Mouse (Mus musculus): Measurements from ENCODE around the gene B4galt3.
A peak's percentile ranks its signal among the peaks of the same experiment; 100 is the strongest.
"Not testable (repeated sequence)": the region's sequence is repeated elsewhere in the genome, so short reads cannot be mapped to it uniquely, and the experiment has no call there.

B4galt3 gene

GRCm38 (mm10) chr1:171240911-171241310 is 29.2 kb upstream of the B4galt3 start:
- DNase-seq (ENCODE audit: low read depth, low spot score), result no peak

- DNase-seq (ENCODE audit: low read depth, low spot score), result not testable (repeated sequence)
Measured at GRCm38 (mm10) chr1:171241952-171242351, 28.2 kb upstream of the B4galt3 start.

- no peak for DNase-seq (ENCODE audit: low read depth, low spot score)
Measured at GRCm38 (mm10) chr1:171245353-171245752, 24.8 kb upstream of the B4galt3 start.

- peak; percentile 98 for DNase-seq (ENCODE audit: low read depth, low spot score)
Measured at GRCm38 (mm10) chr1:171246709-171247452, 23.2 kb upstream of the B4galt3 start.

- DNase-seq (ENCODE audit: low read depth, low spot score), result no peak
Measured at GRCm38 (mm10) chr1:171247453-171247841, 22.7 kb upstream of the B4galt3 start.

GRCm38 (mm10) chr1:171247916-171248315 is 22.2 kb upstream of the B4galt3 start:
- DNase-seq (ENCODE audit: low read depth, low spot score), result no peak

- DNase-seq (ENCODE audit: low read depth, low spot score), result no peak
Measured at GRCm38 (mm10) chr1:171248386-171249226, 21.5 kb upstream of the B4galt3 start.

- no peak for DNase-seq (ENCODE audit: low read depth, low spot score)
Measured at GRCm38 (mm10) chr1:171249913-171250600, 20.1 kb upstream of the B4galt3 start, which contains the start of gene Adamts4. TSS of gene Adamts4 (plus strand) at chr1:171250421.

GRCm38 (mm10) chr1:171250680-171251593 is 19.2 kb upstream of the B4galt3 start, which contains the start of gene Ndufs2:
TSS of gene Ndufs2 (minus strand) at chr1:171251388.
- no peak for DNase-seq (ENCODE audit: low read depth, low spot score)

GRCm38 (mm10) chr1:171251594-171252324 is 18.4 kb upstream of the B4galt3 start:
- peak; percentile 46 for DNase-seq (ENCODE audit: low read depth, low spot score)

GRCm38 (mm10) chr1:171252415-171252814 is 17.7 kb upstream of the B4galt3 start:
- no peak for DNase-seq (ENCODE audit: low read depth, low spot score)

- no peak for DNase-seq (ENCODE audit: low read depth, low spot score)
Measured at GRCm38 (mm10) chr1:171256095-171256818, 13.9 kb upstream of the B4galt3 start.

GRCm38 (mm10) chr1:171256937-171257548 is 13.1 kb upstream of the B4galt3 start:
- DNase-seq (ENCODE audit: low read depth, low spot score), result peak; percentile 87

GRCm38 (mm10) chr1:171257781-171258180 is 12.3 kb upstream of the B4galt3 start:
- DNase-seq (ENCODE audit: low read depth, low spot score), result no peak

GRCm38 (mm10) chr1:171258921-171259320 is 11.2 kb upstream of the B4galt3 start:
- no peak for DNase-seq (ENCODE audit: low read depth, low spot score)

GRCm38 (mm10) chr1:171260316-171260715 is 9.8 kb upstream of the B4galt3 start:
- no peak for DNase-seq (ENCODE audit: low read depth, low spot score)

GRCm38 (mm10) chr1:171262594-171263130 is 7.5 kb upstream of the B4galt3 start:
- no peak for DNase-seq (ENCODE audit: low read depth, low spot score)

GRCm38 (mm10) chr1:171263185-171263611 is 6.9 kb upstream of the B4galt3 start:
- DNase-seq (ENCODE audit: low read depth, low spot score), result no peak
